Mouse (Mus musculus) cerebral cortex, adult 2 months (tissue): ENCODE measurements around the gene Dact3.

Experiments
- WGBS: fragments of 180-500 bp; shearing (Covaris S2); methylation state at CpG from one replicate; pipeline ENCODE4 v1.1.7; 2018; 5-methylcytosine and 5-hydroxymethylcytosine counted together

The Dact3 gene

DNA sequence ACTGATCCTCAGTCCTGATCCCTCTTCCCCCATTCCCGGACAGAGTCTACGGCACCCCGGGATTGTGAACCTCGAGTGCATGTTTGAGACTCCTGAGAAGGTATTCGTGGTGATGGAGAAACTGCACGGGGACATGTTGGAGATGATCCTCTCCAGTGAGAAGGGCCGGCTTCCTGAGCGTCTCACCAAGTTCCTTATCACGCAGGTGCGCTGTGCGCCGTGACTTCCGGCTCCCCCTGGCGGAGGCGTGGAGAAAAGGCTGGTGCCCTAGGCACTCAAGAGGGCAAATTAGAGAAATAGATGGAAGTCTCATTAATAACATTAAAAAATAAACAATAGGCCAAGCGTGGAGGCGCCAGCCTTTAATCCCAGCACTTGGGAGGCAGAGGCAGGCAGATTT is 16.8 kb upstream of the Dact3 start:
- WGBS = 42% methylated on average over 17 of the region's 17 CpGs

DNA sequence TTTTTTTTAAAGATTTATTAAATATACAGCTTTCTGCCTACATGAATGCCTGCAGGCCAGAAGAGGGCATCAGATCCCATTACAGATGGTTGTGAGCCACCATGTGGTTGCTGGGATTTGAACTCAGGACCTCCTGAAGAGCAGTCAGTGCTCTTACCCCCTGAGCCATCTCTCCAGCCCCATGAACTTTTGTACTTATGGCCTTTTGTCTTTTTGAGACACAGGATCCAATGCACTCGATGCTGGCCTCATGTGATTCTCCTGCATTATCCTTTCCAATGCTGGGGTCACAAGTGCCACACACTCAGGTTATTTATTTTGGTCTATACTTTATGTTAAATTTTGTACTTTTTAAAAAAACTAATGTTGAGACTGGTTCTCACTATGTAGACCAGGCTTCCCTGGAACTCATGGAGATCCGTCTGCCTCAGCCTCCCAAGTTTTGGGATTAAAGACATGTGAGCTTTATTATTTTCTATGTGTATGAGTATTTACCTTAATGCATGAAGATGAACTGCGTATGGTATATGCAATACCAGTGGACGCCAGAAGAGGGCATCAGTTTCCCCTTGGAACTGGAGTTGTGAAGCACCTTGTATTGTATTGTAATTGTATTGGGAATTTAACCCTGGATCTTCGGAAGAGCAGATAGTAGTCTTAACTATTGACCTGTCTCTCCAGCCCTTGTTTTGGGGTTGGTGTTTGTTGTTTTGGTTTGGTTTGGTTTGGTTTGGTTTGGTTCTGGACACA is 15.0 kb upstream of the Dact3 start:
- WGBS = 33% methylated on average over 5 of the region's 5 CpGs

DNA sequence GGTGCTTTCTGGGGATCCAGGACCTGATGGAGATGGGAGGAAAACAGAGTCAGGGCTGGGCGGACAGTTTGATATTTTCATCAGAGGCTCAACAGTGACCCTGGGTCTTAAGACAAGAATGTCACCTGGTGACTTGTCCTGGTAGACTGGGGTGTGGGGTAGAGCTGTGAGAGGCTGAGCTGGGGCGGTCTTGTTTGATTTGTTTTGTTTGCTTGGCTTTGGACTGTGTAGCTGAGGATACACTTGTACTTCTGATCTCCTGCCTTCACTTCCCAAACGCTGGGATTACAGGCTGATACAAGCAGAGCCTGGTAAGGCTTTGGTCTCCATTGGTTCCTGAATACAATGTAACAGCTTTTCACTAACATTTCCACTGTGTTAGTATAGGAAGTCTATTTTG is 7.6 kb upstream of the Dact3 start:
- 82% methylated on average over 3 of the region's 3 CpGs for WGBS

GRCm38 (mm10) chr7:16869497-16869896 is 5.6 kb upstream of the Dact3 start:
- 25% methylated on average over 16 of the region's 16 CpGs for WGBS

DNA sequence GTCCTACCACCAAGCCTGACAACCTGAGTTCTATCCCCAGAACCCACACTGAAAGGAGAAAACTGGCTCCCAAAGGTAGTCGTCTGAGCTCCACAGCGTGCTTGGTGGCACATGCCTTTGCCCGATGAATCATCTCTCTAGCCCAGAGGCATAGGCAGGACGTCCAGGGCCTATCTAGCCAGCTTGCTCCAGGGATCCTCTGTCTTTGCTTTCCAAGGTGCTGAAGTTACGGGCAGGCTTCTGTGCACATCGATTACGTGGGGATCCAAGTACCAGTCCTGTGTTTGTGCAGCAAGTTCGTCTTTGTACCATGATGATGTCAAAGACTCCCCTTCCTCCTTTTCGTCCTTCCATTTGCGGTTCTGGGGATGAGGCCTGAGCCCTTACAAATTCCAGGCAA is 3.5 kb upstream of the Dact3 start:
- 90% methylated on average over 10 of the region's 10 CpGs for WGBS

DNA sequence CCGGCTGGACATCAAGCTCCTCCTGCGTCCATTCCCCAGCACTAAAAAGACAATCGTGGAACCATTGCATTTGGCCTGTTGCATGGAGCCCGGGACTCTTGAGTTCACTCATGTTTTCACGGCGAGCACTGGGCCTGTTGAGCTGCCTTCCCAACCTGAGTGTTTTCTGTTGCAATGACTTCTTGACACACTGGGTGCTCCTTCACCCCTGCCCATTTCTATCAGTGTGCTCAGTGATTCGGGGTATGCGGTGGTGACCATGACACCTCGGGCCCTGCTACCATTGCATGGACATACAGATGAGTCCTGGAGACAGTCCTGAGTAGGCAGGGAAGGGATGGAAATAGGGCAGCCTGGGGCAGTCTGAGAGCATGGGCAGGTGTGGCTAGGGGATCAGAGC is 2.6 kb upstream of the Dact3 start:
- 96% methylated on average over 9 of the region's 9 CpGs for WGBS

- 86% methylated on average over 4 of the region's 4 CpGs for WGBS
Observed at GRCm38 (mm10) chr7:16873392-16873791, 1.7 kb upstream of the Dact3 start.

DNA sequence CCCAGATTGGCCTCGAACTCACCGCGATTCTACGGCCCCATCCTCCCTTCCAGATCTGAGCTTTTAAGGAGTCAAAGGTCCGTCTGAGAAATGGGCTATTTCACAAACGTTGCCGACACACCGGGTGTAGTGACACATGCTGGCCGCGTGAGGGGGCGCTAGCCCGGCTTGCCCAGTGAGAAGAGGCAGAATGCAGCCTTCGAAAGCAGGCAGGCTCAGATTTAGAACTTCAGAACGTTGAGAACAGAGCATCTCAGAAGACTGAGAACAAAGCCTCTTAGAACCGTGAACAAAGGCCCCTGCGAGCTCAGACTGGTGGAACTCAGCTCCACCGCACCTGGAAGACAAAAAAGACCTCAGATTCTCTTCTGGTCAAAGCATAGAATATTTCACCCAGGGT is 927 bp upstream of the Dact3 start:
- 3% methylated on average over 17 of the region's 17 CpGs for whole genome bisulfite sequencing

DNA sequence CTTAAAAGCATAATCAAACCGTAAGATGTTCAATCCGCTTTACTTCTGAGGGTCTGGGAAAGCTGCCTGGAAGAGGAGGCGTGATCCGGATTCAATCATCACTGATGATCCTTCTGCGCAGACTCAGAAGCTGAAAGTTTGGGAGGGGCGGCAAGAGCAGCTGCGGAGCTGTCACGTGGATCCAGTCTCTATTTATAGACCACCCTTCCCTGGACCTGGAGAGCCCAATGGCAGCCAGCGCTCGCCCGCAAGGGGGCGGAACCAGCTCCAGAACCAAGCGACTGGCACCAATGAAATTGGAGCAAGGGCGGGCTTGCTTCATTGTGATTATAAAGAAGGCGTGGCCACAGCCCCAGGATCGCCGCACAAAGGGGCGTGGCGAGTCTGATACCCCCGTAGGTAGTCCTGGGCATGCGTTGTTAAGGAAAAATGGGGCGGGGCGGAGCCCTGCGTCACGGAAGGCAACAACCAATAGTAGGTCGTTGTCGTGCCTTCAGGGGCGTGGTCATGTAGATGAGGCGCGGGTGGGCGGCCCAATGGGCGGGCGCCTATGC is 284 bp upstream of the Dact3 start:
- WGBS = under 1% methylated on average over 33 of the region's 33 CpGs

- WGBS = under 1% methylated on average over 40 of the region's 42 CpGs
Observed at GRCm38 (mm10) chr7:16875326-16875725, 209 bp downstream of the Dact3 start.

GRCm38 (mm10) chr7:16876006-16876405 is 889 bp downstream of the Dact3 start:
- WGBS = 8% methylated on average over 11 of the region's 11 CpGs

GRCm38 (mm10) chr7:16876608-16877007 is 1.5 kb downstream of the Dact3 start:
- 11% methylated on average over 13 of the region's 13 CpGs for WGBS

- WGBS = 83% methylated on average over 3 of the region's 3 CpGs
Observed at GRCm38 (mm10) chr7:16877717-16878116, 2.6 kb downstream of the Dact3 start.

DNA sequence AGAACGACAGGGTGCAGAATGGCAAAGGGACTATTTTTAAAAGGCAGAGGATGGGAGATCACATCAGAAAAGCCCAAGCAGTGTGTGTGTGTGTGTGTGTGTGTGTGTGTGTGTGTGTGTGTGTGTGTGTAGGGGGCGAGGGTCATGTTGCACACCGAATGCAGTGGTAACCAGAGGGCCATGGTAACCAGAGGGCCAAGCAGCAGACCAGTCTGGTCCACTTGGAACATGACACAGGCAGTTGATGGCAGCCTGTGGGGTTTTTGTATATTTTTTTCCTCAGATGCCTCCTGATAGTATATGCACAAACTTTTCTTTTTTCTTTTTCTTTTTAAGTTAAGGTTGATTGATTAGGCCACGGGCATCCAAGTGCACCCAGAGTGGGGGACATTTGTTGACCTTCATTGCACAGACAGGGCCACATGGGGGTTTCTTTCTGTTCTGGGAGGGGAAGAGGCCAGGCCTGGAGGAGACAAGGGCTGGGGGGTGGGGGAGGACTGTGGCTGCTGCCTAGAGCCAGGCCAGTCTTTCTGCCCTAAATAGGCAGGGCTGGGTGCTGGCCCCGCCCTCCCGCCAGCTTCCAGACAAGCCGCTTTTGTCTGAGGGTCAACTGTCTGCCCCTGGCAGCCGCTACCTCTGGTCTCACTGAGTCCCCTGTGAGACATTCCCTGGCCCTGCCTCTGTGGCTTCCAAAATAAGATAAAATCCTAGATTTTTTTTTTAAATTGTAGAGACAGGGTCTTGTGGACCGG is 4.9 kb downstream of the Dact3 start:
- 48% methylated on average over 9 of the region's 9 CpGs for WGBS

DNA sequence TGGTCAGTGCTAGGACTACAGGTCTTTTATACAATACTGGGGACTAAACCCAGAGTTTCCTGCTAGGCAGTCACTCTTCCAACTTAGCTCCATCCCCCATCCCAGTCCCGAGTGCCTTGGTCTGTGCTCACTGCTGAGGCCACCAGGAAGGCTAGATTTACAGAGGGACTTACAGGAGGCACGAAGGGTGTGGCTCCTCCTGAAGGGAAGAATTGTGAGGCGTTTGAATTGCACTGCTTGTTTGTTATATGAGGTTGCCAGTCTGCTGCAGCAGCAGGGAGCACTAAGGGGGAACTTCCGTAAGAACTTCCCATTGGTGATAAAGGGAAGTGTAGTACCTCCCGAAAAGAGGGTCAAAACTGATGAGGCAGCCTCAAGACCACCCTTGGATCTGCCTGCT is 5.5 kb downstream of the Dact3 start:
- WGBS = 37% methylated on average over 5 of the region's 5 CpGs

- WGBS = 95% methylated on average over 6 of the region's 6 CpGs
Observed at GRCm38 (mm10) chr7:16883162-16883561, 8.0 kb downstream of the Dact3 start.

DNA sequence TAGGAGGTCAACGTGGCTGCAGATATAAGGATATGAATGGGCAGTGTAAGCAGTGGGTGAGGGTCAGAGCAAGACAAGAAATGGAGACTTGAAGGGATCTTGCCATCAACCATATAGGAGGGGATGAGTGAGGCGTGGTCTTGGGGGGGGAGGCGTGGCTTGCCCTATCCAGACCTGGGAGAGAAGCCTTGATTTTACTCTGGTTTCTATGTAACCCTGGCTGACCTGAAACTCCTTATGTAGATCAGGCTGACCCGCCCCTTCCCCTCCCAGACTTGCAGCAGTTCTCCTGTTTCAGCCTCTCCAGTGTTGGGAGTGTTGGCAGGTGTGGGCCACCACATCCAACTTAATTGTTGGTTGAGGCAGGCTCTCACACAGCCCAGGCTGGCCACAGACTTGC is 9.2 kb downstream of the Dact3 start:
- WGBS = 88% methylated on average over 4 of the region's 4 CpGs

DNA sequence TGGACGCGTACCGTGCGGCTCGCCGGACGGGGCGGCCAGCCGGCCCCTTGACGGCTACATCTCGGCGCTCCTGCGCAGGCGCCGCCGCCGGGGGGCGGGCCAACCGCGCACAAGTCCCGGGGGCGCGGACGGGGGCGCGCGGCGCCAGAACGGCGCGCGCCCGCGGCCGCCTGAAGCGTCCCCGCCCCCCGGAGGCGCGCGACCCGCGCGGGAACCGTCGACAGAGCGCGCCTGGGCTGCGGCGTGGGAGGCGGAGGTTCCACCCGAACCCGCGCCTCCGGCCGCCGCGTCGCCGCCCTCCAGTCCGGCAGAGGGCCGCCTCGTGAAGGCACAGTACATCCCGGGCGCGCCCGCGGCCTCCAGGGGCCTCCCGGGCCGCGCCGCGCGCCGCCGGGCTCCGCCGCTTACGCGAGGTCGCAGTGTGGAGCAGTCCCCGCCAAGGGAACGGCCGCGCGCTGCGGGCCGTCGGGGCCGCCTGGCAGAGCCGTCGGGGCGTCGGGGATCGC is 10.2 kb downstream of the Dact3 start:
- 39% methylated on average over 94 of the region's 95 CpGs for WGBS

- 59% methylated on average over 59 of the region's 59 CpGs for WGBS
Observed at GRCm38 (mm10) chr7:16885905-16886304, 10.8 kb downstream of the Dact3 start.

DNA sequence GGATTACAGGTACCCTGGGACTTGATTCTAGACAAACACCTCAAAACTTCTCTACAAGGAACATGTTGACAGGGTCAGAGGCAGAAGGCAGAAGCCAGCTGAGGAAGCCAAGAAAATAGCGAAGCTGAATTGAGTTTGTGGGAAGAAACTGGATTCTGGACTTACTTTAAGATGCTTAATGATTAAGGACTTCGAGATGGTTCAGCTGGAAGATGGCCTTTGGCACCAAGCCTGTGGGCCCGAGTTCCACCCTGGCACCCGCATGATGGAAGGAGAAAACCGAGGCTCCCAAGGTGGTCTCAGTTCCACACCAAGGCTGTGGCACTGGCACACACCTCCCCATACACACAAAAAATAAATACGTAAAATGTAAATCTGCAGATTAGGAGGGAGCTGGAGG is 15.4 kb downstream of the Dact3 start:
- WGBS = 47% methylated on average over 6 of the region's 6 CpGs

DNA sequence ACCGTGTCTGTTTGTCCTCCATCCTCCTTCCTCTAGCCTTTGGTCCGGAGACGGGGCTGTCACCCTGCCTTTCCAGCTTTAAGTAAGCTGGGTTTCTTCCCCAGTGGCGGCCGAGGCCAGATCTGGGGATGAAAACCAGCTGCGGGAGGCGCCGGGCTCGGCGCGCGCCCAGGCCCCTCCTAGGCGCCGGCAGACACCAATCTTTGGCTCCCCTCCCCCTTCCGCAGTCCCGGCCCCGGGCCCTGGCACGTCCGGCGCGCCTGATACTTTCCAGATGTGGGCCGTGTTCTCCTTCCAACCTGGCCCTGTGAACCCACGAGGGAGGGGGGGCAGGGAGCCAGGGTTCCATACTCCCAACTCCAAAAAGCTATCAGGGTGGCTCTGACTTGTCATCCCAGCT is 15.8 kb downstream of the Dact3 start:
- WGBS = 8% methylated on average over 23 of the region's 23 CpGs

DNA sequence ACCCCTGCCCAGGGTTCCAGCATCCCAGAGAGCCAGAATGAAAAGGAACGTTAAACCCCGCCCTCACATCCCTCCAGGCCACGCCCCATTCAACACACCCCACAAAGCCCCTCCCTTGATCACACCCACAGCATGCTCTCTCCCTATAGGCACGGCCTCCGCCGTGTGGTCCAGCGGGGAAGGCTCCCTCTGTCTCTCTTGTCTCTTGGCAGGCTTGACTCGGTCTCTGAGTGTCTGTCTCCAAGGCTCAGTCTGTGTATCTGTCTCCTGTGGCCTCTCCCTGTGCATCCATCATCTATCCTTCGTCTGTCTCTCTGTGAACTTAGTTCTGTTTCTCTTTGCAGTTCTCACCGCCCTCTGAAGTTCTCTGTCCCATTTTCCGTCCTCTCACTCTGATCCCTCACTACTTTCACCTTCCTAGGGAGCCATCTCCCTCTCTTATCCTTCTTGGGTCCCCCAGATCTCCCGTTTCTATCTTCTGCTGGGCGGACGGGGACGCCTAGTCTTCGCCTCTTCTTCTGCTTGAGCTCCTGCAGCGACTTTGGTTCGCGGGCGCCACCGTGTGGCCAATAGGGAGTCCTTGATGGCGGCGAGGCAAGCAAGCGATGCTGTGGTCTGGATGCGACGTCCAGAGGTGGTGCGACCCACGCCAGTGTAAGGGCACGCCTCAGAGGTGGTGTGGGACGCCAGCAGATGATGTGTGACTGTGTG is 16.7 kb downstream of the Dact3 start, which contains the start of gene Gng8:
Gene Gng8, plus strand, starts transcription at position 146 of the 711 bp plus-strand sequence.
- WGBS = under 1% methylated on average over 30 of the region's 30 CpGs
